ENCODE assay signal across 25 mouse cellular contexts in the genomic region with DNA sequence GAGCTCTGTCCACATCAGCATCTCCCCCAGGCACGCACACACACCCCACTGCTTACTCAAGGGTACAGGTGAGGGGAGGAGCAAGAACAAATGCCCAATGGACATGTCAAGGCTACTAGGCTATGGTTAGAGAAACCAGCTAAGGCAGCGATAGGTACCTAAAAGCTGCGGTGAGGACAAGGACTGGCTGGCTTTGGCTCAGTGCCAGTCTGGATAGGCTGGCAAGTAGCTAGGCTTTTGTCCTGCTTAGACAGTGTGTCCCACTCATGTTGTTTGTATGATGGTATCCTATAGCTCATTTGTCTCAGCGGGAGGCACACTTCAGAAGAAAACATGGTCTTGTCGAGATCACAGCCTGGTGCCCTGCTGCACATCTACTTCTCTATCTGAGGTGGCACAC.
DNase-seq lines count a peak whose midpoint lies in the region; ATAC-seq lines count a peak whose summit lies in the region.
"Had no signal": no experiment of that assay in that cellular context is flagged by ENCODE, and none has a peak within 500 bp of the region (broad histone marks: within the 10 kb centered on the region; RNA-seq: fewer than 3 reads in every experiment).

No protein-coding gene starts in this region.

- no peak overlapping the region for H3K4me3 ChIP-seq in forebrain, embryonic 13.5 days
- H3K4me3 ChIP-seq in forebrain, embryonic 10.5 days: no peak overlapping the region
- no peak overlapping the region for H3K4me3 ChIP-seq in forebrain, embryonic 16.5 days (replicated peaks; ENCODE audit: low read length)
- H3K4me3 ChIP-seq in forebrain, embryonic 11.5 days (ENCODE audit: low read depth, low read length): no peak overlapping the region
- H3K4me3 ChIP-seq: heart, embryonic 12.5 days; heart, embryonic 15.5 days; hindbrain, embryonic 10.5 days; hindbrain, embryonic 15.5 days had no signal

- no peak overlapping the region for H3K9ac ChIP-seq in forebrain, embryonic 13.5 days
- H3K9ac ChIP-seq in forebrain, embryonic 16.5 days (replicated peaks; ENCODE audit: low read depth, low read length): no peak overlapping the region
- no peak overlapping the region for H3K9ac ChIP-seq in forebrain, embryonic 11.5 days (ENCODE audit: low read length)
- H3K9ac ChIP-seq: heart, embryonic 12.5 days; heart, embryonic 15.5 days; hindbrain, embryonic 15.5 days had no signal

- DNase-seq in forebrain, embryonic 10.5 days (ENCODE audit: extremely low spot score, low spot score): no peak
- DNase-seq in forebrain, embryonic 11.5 days (ENCODE audit: low spot score): no peak
- peak; percentile 24 for DNase-seq in left cerebral cortex, postnatal 4 days
- no peak for DNase-seq in left cerebral cortex, postnatal 36 days (ENCODE audit: low spot score in 2 of 2)
- DNase-seq in layer of hippocampus, adult 11-12 months (ENCODE audit: low spot score): no peak
- DNase-seq: adrenal gland, postnatal 10 days; adrenal gland, postnatal 36 days; B cell, adult 2 months; cerebellum, adult 11 months; cerebellum, adult 2 months; gastrocnemius, postnatal 25 days; heart, adult 18-20 months; heart, postnatal 10 days; heart, postnatal 36 days; kidney, adult 18-20 months had no signal

- H3K4me1 ChIP-seq in forebrain, embryonic 13.5 days: peaks cover 26% of the 10 kb centered on the region
- peaks cover 16% of the 10 kb centered on the region for H3K4me1 ChIP-seq in forebrain, embryonic 10.5 days
- H3K4me1 ChIP-seq in forebrain, embryonic 16.5 days (replicated peaks; ENCODE audit: control insufficient read depth, insufficient read depth, low read length): peaks cover 17% of the 10 kb centered on the region
- H3K4me1 ChIP-seq in forebrain, embryonic 11.5 days (replicated peaks; ENCODE audit: control insufficient read depth, insufficient read depth, low read length): no peaks in the 10 kb centered on the region

- peaks cover under 1% of the 10 kb centered on the region; the same call in 1 of the 2 replicates for H3K36me3 ChIP-seq in forebrain, embryonic 13.5 days (ENCODE audit: poor library complexity, severe bottlenecking)
- H3K36me3 ChIP-seq in forebrain, embryonic 10.5 days (replicated peaks): no peaks in the 10 kb centered on the region; the same call in 1 of the 2 replicates
- H3K36me3 ChIP-seq in forebrain, embryonic 16.5 days (ENCODE audit: control insufficient read depth, insufficient read depth): no peaks in the 10 kb centered on the region
- no peaks in the 10 kb centered on the region for H3K36me3 ChIP-seq in forebrain, embryonic 11.5 days (ENCODE audit: control insufficient read depth, insufficient read depth, low read length)
- H3K36me3 ChIP-seq: G1E; heart, embryonic 12.5 days; heart, embryonic 15.5 days; hindbrain, embryonic 10.5 days; hindbrain, embryonic 15.5 days had no signal

- peak; percentile 9; the same call in 1 of the 2 replicates for ATAC-seq in forebrain, embryonic 13.5 days
- peak; percentile 3; the same call in 1 of the 2 replicates for ATAC-seq in forebrain, embryonic 16.5 days
- no peak for ATAC-seq in forebrain, embryonic 11.5 days (replicated peaks; ENCODE audit: low FRiP score)
- ATAC-seq: inflammation-experienced regulatory T-cells, adult 6 months; intestine, embryonic 16.5 days; Patski had no signal

- peak overlapping the region; percentile 10; the same call in 1 of the 2 replicates for H3K27ac ChIP-seq in forebrain, embryonic 13.5 days
- H3K27ac ChIP-seq in forebrain, embryonic 10.5 days: no peak overlapping the region
- no peak overlapping the region; the same call in 1 of the 2 replicates for H3K27ac ChIP-seq in forebrain, embryonic 16.5 days (ENCODE audit: low read length)
- no peak overlapping the region for H3K27ac ChIP-seq in forebrain, embryonic 11.5 days (ENCODE audit: low read depth, low read length)
- H3K27ac ChIP-seq: heart, embryonic 15.5 days; hindbrain, embryonic 10.5 days; hindbrain, embryonic 15.5 days had no signal

- intact Hi-C loops in left cerebral cortex, postnatal 4 days (cut with DNase I): no loop called here
- intact Hi-C loops in left cerebral cortex, postnatal 36 days (cut with DNase I): no loop called here

- no peaks in the 10 kb centered on the region for H3K9me3 ChIP-seq in forebrain, embryonic 13.5 days (replicated peaks)
- no peaks in the 10 kb centered on the region for H3K9me3 ChIP-seq in forebrain, embryonic 10.5 days
- H3K9me3 ChIP-seq in forebrain, embryonic 16.5 days (ENCODE audit: control insufficient read depth, low read length): no peaks in the 10 kb centered on the region
- H3K9me3 ChIP-seq in forebrain, embryonic 11.5 days (ENCODE audit: control insufficient read depth, low read length): no peaks in the 10 kb centered on the region
- H3K9me3 ChIP-seq: heart, embryonic 12.5 days; heart, embryonic 15.5 days; hindbrain, embryonic 10.5 days; hindbrain, embryonic 15.5 days had no signal

- WGBS in forebrain, embryonic 13.5 days: 58% methylated on average over 5 of the region's 5 CpGs
- 92% methylated on average over 5 of the region's 5 CpGs for WGBS in forebrain, embryonic 10.5 days
- WGBS in forebrain, embryonic 16.5 days: 48% methylated on average over 5 of the region's 5 CpGs
- 87% methylated on average over 5 of the region's 5 CpGs for WGBS in forebrain, embryonic 11.5 days

- no peaks in the 10 kb centered on the region for H3K27me3 ChIP-seq in forebrain, embryonic 13.5 days
- no peaks in the 10 kb centered on the region for H3K27me3 ChIP-seq in forebrain, embryonic 10.5 days (ENCODE audit: poor library complexity, severe bottlenecking)
- H3K27me3 ChIP-seq in forebrain, embryonic 16.5 days (replicated peaks; ENCODE audit: control insufficient read depth, insufficient read depth, low read length): no peaks in the 10 kb centered on the region
- H3K27me3 ChIP-seq in forebrain, embryonic 11.5 days (ENCODE audit: control insufficient read depth, insufficient read depth, low read length): no peaks in the 10 kb centered on the region
- H3K27me3 ChIP-seq: heart, embryonic 12.5 days; heart, embryonic 15.5 days; hindbrain, embryonic 15.5 days; Patski had no signal

- H3K4me2 ChIP-seq in forebrain, embryonic 13.5 days: no peak overlapping the region
- no peak overlapping the region for H3K4me2 ChIP-seq in forebrain, embryonic 16.5 days (ENCODE audit: low read length)
- no peak overlapping the region for H3K4me2 ChIP-seq in forebrain, embryonic 11.5 days (ENCODE audit: low read depth, low read length, severe bottlenecking)
- H3K4me2 ChIP-seq: heart, embryonic 12.5 days; heart, embryonic 15.5 days; hindbrain, embryonic 15.5 days had no signal
